Mouse (Mus musculus) adrenal gland, postnatal 25 days (tissue): ENCODE data around the gene Htr5b. TPM values are rescaled to one million over a fixed set of nuclear protein-coding genes. Genes with fewer than 3 reads are reported as not detected.

Source experiments
- DNase-seq: peaks from one replicate; pipeline ENCODE4 v3.0.0; 2021; ENCODE audit warnings: mixed read lengths
- long read RNA-seq: library from polyadenylated mRNA; stranded (forward); transcript quantifications from one replicate; pipeline ENCODE4 v2.0.0, GENCODE M21; 2021
- total RNA-seq: library from RNA; stranded (reverse); gene quantifications from 2 replicates; pipeline ENCODE4 v1.2.3, GENCODE M21; 2021

The Htr5b gene
- total RNA-seq: not detected in 2 replicates
- long read RNA-seq: 0 reads

DNA sequence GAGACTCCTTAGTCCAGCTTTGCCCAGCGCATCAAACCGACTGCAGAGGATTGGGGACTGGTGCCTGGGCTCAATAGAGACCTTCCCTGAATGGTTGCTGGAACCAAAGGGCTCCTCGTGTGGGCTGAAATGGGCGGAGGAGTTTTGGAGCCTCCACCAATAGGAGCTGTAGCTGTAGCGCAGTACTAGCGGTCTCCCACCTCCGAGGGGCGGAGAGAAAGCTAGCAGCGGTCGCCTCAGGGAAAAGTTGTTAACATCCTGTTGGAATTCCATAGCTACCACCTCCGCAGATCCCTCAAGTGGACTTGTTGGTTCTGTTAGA lies at the start of gene Htr5b:
Gene Htr5b (minus strand): TSS at position 67 of the 322 bp plus-strand sequence.
- peak; percentile 7 for DNase-seq

DNA sequence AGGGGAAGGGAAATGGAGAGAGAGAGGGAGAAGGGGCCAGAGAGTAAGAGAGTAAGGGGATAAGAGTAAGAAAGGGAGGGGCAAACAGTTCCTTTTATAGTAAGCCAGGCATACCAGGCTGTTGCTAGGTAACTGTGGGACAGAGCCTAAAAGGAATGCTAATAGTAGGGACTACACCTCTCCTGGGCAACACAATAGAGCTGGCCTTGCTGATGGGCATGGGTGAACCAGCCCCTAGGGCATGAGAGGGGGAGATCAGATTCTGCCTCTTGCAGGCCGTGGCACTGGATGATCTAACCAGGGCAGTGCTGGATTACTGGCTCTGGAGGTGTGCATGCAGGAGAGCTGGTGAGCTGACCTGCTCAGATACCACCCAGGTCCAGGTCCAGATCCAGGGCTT lies 49.2 kb upstream of the Htr5b start:
- DNase-seq: no peak

DNA sequence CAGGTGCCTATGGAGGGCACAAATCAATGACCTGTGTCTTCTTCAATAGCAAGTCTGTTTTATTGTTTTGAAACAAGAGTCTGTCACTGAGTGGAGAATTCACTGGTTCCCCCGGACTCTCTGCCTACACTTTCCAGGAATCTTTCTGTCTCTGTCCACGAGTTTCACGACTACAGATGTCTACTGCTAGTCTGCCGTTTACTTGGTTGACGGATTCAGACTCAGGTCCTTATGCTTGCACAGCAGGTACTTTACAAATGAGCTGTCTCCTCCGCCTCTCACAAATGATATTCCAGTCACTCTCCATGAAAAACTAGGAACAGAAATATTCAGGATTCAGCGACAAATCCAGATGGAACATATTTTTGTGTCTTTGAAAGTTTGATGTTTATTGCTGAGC lies 42.3 kb upstream of the Htr5b start:
- DNase-seq: no peak

DNA sequence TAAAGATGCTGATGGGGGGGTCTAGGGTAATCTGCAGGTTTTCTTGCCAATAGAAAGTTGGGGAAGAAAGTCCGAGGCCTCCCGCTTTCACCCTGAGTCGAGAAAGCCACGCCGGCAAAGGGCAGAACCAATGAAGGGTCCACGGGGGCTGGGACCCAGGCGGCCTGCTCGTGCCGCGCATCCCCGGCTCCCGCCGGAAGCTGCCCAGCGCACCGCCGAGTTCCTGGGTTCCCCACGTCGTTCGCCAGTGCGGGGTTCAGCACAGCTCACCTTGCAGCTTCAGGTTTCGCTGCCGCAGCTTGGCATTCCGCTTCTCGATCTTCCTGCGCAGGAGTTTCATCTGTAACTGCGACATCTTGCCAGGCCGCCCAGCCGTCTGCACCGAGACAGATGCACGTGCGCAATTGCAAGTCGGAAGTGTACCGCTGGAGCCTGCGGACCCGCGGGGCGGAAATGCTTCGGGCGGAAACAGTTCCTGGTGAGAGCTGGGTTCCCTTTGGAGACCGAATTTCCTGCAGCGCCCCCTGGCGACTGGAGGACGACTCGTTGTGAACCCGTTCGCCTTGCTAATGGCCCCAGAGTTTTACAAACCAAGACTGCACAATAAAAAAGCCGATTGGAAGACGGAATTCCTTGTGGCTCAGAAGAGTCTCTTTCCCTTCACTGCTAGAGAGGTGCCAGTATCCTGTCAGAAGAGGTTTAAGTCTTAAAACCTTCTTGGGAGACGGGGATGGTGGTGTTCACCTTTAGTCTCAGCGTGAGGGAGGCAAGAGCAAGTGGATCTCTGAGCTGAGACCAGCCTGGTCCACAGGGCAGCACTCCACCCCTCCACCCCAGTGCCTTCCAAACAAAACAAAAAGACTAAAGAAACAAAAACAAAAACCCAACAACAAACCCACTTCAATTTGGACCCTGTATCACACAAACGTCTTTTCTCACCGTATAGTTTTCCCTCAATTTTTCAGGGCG lies 39.5 kb upstream of the Htr5b start, which contains the start of gene Ddx18:
Gene Ddx18 (minus strand): TSS at position 469 of the 969 bp plus-strand sequence.
- peak; percentile 99 for DNase-seq

DNA sequence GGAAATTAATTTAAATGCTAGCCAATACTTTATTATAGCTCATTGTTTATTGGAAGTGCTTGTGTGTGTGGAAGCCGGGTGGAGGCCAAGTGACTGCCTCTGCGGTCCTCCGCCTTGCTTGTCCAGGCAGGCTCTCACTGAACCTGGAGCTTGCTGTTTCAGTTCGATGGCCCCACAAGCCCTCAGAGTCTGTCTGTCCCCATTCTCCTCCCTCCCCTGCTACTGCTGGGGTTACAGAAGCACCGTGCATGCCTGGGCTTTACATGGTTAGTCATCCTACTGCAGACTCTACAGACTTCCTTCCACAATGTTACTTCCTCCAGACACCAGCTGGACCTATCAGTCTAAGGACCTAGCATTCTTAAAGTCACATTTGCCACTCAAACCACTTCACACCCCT lies 29.6 kb upstream of the Htr5b start:
- no peak for DNase-seq

DNA sequence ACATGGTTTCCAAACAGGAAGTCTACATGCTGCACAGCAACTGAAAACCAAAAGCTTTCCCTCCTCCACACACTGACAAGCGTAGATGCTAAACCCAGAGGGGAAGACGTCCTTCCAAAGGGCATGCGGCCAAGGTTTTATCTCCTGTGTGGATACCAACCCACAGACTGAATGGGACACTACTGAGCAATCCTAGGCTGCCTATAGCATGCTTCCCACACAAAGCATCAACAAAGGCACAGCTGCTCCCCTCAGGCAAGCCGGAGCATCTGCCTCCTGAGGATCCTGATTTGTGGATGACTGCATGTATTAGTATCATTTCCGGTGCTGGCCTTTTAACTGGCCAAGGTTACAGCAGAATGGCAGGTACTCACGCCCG lies 23.2 kb upstream of the Htr5b start:
- DNase-seq: no peak

DNA sequence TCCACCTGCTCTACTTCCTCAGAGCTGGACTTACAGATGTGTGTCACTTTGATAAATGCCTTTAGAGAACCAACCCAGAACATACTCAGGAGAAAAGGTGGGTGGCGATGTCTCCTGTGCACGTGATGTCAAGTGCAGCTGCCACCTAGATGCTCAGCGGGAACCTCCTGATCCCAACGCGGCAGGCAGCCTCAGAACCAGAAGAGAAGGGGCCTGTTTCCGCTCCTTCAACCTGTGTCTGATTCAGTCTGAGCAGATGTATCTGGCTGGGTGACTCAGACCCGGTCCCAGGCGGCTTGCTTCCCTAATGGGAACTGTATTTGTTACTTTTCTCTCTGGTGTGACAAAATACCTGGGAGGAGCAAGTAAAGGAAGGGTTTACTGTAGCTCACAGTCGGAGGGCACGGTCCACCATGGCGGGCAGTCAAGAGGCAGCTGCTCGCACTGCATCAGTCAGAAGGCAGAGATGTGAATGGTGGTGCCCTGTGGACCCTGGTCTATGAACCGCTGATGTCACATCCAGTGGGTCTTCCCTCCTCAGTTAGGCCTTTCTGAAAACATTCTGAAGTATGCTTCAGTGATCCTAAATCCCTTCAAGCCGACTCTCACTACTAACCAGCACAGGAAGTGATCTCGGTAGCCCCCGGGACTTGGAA lies 22.7 kb upstream of the Htr5b start:
- no peak for DNase-seq

DNA sequence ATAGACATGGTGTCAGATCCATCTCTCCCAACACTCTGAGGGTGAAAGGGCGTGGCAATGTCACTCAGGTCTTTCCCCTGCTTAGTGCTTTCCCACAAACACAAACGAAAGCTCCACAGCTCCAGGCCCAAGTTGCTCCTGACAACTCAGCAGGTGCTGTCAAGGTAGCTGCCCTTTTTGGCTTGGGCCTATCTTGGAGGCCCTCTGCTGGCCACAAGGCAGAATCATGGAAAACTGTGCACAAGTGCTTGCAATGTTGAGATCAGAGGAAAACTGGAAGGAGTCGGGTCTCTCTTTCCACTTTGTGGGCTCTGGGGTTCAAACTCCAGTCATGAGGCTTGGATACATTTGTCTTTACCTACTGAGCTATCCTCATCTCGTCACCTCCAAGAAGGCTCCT lies 21.2 kb upstream of the Htr5b start:
- no peak for DNase-seq

DNA sequence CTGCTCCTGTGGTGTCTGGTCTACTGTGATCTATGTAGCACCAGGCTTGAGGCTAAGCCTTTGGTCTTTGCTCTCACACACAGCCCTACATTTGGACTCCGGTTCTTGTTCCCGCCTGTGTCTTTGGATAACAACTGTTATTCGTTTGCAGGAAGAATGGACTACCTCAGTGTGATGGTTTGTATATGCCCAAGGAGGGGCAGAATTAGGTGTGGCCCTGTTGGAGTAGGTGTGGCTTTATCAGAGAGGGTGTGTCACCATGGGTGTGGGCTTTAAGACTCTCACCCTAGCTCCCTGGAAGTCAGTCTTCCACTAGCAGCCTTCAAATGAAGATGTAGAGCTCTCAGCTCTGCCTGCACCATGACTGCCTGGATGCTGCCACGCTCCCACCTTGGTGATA lies 20.4 kb upstream of the Htr5b start:
- no peak for DNase-seq

DNA sequence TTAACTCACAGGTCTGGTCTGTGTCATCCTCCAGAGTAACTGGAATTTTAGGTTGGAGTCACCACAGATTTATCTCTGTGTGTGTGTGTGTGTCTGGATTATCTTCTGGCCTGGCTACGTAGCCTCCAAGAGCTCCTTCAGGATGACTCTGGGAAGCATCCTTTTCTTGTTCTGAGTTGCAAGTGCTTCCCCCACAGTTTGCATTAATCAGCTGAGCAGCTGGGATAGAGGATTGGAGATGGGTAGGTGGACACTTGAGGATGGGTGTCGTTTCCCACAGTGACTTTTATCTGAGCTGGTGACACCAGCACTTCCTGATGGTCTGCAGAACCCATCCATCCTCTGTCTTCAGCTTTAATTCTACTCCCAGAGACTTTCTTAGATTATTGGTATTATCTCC lies 18.6 kb upstream of the Htr5b start:
- no peak for DNase-seq

DNA sequence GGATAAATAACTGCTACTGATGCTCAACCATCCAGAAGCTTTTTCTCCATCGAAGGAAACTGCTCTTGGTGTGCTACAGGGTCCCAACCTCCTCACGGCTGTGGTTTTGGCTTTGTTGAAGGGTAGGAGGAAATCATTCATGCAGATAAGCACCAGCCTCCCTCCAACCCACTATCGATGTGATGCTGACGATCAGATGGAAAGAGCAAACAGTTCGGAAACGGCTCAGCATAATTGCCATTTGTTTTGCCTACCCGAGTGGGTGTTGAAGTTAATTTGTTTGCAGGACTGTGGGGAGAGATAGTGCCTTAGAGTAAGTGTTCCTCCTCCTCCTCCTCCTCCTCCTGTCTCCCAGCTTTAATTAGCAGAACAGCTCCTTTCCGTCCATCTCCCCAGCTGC lies 12.1 kb upstream of the Htr5b start:
- no peak for DNase-seq

DNA sequence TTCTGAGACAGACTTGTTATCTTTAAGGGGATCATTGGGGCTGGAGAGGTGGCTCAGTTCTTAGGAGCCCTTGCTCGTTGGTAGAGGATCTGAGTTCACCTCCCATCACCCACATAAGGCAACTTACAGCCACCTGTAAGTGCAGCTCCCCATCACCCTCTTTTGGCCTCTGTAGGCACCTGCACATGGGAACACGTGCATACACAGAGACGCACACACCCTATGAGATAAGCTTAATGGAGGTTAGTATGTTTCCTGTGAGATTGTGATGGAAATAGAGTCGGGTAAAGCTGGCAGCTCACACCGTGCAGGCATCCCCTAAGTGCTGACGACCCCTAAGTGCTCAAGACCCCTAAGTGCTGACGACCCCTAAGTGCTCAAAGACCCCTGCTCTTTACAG lies 3.2 kb upstream of the Htr5b start:
- DNase-seq: no peak

DNA sequence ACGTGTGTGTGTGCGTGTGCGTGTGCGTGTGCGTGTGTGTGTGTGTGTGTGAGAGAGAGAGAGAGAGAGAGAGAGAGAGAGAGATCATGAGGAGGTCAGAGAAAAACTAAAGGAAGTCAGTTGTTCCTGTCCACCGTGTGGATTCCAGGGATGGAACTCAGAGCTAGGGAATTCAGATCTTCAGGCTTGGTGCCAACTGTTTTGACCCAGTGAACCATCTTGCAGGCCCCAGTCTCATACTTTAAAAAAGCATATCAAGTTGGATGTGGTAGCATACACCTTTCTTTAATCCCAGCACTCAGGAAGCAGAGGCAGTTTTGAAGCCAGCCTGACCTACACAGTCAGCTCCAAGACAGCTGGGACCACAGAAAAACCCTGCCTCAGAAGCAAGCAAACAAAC lies 1.0 kb upstream of the Htr5b start:
- no peak for DNase-seq

DNA sequence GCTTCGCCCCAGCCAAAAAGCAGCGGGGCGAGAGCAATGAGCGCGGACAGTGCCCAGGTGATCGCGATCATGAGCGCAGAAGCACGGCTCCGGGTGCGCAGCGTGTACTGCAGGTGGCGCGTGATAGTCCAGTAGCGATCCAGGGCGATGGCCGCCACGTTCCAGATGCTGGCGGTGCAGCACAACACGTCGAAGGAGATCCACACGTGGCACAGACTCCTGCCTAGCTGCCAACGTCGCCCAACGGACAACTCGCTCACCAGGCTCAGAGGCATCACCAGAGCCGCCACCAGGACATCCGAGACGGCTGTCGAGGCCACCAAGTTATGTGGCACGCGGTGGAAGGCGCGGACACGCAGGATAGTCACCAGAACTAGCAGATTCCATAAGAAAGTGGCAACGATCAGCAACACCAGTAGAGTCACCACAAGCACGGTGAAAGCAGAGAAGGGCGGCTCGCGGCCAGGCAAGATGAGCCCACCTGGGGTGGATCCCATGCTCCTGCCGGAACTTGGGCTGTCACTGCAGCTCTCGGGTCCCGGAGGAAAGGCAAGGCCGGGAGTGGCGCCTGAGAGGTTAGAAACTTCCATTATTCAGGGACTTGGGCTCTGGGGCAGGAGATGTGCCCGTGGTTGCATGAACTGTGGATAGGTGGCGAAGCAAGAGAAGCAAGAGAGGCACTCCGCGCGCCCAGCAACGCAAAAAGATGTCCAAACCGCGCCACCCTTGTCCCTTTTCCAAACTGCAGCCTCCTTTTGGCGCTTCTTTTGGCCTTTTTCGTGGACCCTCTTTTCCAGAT lies 466 bp downstream of the Htr5b start:
- no peak for DNase-seq

DNA sequence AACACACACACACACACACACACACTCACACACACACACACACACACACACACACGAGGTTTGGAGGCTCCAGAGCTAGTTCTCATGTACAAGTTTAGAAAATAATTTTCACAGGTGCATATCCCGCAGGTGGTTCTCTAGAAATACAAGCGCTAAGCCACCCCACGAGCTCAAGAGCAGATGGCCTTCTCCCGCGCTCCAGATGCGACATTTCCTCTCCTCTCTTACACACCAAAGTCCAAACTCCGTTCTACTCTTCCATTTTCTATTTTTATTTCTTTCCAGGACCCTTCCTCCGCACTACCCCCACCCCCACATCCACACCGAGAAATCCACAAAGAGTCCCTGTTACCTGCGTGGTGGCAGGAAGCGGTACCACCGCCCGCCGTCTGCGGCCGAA lies 1.2 kb downstream of the Htr5b start:
- DNase-seq: no peak

DNA sequence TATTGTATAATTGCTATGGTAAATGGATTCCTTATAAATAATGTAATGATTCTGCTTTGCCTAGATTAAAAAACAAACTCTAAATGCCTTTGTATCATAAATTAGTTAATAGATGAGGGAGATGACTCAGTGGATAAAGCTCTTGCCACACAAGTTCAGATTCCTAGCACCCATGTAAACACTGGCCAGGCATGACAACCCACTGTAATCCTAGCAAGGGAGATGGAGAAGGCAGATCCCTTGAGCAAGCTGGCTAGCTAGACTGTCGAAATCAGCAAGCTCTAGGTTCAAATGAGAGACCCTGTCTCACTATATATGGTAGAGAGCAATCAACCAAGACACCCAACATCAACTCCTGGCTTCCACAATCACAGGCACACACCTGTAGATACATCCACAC lies 9.7 kb downstream of the Htr5b start:
- no peak for DNase-seq

DNA sequence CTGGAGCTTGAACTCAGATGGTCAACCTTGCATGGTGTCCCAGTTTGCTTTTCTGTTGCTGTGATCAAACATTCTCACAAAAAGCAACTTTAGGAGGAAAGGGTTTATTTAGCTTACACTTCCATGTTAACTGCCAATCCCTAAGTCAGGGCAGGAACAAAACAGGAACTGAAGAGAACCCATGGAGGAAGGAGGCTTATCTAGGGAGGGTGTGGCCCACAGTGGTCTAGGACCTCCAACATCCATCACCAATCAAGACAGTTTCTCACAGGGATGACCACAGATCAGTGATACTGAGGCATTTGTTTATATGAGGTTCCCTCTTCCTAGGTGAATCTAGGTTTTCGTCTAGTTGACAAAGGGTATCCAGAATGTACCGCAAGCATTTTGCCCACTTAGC lies 16.3 kb downstream of the Htr5b start:
- DNase-seq: no peak

DNA sequence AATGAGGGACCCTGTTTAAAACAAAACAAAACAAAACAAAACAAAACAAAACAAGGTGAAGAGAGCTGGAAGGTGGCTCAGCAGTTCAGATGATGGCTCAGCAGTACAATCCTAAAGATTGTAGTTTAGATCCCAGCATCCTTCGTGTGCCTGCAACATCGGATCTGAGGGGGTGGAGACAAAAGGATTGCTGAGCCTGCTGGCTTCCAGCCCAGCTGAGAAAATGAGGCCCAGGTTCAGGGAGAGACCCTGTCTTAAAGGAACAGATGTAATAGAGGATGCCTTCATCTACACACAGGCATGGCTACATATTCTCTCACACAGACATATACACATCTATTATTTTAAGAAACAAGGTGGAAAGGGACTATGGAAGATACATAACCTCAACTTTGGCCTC lies 17.1 kb downstream of the Htr5b start:
- DNase-seq: no peak

DNA sequence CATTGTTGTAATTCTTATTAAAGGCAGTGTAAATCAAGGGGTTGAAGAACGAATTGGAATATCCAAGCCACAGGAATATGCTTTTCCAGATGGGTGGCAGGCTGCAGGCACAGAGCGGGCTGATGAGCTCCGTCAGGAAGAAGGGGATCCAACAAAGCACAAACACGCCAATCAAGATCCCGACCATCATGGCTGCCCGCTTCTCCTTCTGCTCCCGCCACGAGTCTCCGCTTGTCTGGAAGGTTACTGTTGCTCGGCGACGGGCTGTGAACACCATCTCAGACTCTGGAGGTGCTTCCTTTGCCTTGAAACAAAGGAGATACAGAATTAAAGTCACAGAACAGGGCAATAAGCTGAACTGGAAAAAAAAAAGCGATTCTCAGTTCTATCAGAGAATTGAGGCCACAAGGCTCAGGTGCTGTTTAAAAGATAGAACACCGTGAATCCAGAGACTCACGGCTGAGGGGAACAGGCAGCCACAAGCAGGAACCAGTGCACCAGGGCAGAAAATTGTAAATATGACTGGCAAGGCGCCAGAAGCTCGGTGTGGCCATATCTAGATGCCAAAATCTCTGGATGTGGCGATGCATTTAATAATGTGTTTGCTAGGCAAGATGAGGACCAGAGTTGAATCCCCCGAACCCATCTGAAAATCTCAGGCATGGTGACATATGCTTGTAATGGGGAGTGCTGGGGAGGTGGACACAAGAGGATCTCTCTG lies 17.7 kb downstream of the Htr5b start:
- DNase-seq: no peak

DNA sequence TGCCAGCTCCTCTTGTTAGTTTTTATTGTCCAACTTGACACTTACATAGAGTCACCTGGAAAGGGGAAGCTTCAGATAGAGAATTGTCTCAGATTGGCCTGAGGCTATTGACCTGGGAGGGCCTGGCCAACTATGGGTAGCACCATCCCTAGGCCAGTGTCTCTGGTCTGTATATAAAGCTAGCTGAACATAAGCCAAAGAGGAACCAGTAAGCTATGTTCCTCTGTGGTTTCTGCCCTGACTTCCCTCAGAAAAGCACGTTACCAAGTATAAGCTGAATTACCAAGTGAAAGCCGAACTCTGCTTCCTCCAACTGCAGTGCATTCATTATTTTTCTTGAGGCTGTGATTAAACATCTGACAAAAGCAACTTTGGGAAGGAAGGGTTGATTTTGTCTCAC lies 19.5 kb downstream of the Htr5b start:
- no peak for DNase-seq

DNA sequence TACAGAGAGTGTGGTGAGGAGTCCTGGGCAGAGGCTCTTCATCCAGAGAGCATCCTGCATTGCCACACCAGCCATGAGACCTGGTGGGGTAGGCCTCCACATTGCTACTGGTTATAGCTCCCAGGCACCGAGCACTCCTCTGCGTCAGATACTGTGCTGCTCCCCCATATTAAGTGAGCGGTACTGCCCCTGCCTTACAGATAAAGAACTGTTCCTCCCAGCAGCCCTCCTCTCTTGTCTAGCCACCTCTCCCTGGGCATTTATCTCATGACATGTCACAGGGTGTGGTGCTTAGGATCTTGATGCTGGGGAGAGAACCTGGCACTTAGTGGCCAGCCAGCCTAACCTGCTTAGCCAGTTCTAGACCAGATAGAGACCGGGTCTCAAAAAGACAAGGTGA lies 31.2 kb downstream of the Htr5b start:
- no peak for DNase-seq

DNA sequence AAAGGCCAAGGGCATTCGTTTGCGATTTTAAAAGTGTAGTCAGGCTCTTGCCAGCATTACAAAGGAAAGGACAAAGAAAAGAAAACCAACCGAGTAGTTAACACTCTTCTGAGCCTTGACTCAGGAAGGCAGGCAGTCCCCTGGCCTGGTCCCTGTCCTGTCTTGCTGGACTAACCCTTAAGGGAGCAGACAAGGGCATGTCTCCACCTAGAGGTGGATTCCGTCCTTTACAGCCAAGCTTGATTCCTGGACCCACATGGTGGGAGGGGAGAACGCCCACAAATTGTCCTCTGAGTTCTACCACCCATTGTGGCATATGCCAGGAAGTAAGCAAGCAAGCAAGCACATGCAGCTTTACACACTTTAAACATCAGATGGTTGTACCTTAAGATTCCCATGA lies 38.0 kb downstream of the Htr5b start:
- DNase-seq: peak; percentile 32
